Mouse (Mus musculus): ENCODE data around the gene E2f4. TPM values are rescaled to one million over a fixed set of nuclear protein-coding genes. Genes with fewer than 3 reads are reported as not detected.
"Not testable (repeated sequence)": the region's sequence is repeated elsewhere in the genome, so short reads cannot be mapped to it uniquely, and the experiment has no call there.

Gene E2f4
- polyA plus RNA-seq, 1 experiment = 65.6 TPM

- TF ChIP-seq CTCF (IDR thresholded peaks at IDR 0.05; ENCODE audit: extremely low read depth, insufficient read depth, low read length) = 0 out of 2 replicates have a peak, but pooled peaks have one; percentile 3
- not testable (repeated sequence) for H3K27ac ChIP-seq (ENCODE audit: insufficient read depth, low read length); H3K4me1 ChIP-seq (ENCODE audit: control insufficient read depth, insufficient read depth, low read length); H3K4me3 ChIP-seq (ENCODE audit: insufficient read depth, low read length)
These were observed 5.7 kb upstream of the E2f4 start for GRCm38 (mm10) chr8:105291802-105292201.

GRCm38 (mm10) chr8:105292471-105292870 is 5.0 kb upstream of the E2f4 start:
- H3K4me3 ChIP-seq (ENCODE audit: insufficient read depth, low read length) = no peak overlapping the region
- no peak for TF ChIP-seq POLR2A (IDR thresholded peaks at IDR 0.05; ENCODE audit: extremely low read depth, insufficient read depth, low read length)
- TF ChIP-seq CTCF (IDR thresholded peaks at IDR 0.05; ENCODE audit: extremely low read depth, insufficient read depth, low read length) = no peak
- H3K27ac ChIP-seq (ENCODE audit: insufficient read depth, low read length) = no peak overlapping the region
- peaks cover 2% of the 10 kb centered on the region; the same call in 1 of the 2 replicates for H3K4me1 ChIP-seq (ENCODE audit: control insufficient read depth, insufficient read depth, low read length)

DNA sequence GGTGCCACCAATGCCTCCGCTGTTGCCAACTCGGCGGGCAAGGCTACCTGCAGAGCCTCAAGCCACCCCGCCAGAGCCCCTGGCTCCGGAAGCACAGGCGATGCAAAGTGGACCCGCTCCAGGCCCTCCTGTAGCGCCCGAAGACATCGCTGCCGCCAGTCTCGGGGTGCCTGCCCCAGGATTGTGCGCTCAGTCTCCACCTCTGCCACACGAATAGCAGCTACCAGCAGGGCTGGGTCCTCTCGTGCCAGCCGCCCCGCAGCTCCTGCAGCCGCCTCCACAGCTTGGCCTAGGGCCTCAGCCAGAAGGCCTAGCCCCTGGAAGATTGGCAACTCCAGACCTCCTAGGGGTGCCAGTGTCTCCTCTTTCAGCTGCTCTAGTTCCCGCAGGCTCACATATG is 4.1 kb upstream of the E2f4 start:
- no peak for TF ChIP-seq CTCF (IDR thresholded peaks at IDR 0.05; ENCODE audit: extremely low read depth, insufficient read depth, low read length)
- TF ChIP-seq POLR2A (IDR thresholded peaks at IDR 0.05; ENCODE audit: extremely low read depth, insufficient read depth, low read length) = no peak
- H3K4me1 ChIP-seq (ENCODE audit: control insufficient read depth, insufficient read depth, low read length) = no peaks in the 10 kb centered on the region
- H3K27ac ChIP-seq (ENCODE audit: insufficient read depth, low read length) = no peak overlapping the region
- no peak overlapping the region for H3K4me3 ChIP-seq (ENCODE audit: insufficient read depth, low read length)

- Histone ChIP-seq H3K27ac (ENCODE audit: insufficient read depth, low read length) (no peak overlapping the region), H3K4me3 (ENCODE audit: insufficient read depth, low read length) (no peak overlapping the region)
- no peak for TF ChIP-seq POLR2A (IDR thresholded peaks at IDR 0.05; ENCODE audit: extremely low read depth, insufficient read depth, low read length)
- TF ChIP-seq CTCF (IDR thresholded peaks at IDR 0.05; ENCODE audit: extremely low read depth, insufficient read depth, low read length) = no peak
These were observed 2.7 kb upstream of the E2f4 start for GRCm38 (mm10) chr8:105294776-105295175.

DNA sequence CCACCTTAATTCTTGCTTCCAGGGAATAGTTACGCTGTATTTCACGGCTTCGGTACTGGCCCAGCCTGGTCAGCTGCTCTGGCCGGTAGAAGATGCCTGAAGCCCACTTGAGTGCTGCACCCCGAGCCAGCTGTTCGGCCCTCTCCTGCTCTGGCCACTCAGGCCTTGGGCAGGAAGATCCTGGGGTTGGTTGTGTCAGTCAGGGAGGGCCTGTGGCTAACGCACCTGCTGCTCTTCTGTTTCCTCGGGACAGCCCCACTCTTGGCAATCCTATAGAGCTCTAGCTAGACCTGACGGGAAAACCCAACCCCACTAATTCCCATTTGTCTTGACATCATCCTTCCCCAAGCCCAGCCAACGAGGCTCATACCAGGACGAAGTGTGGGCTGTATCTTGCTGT is 2.2 kb upstream of the E2f4 start:
- no peak overlapping the region for H3K4me3 ChIP-seq (ENCODE audit: insufficient read depth, low read length)
- H3K4me1 ChIP-seq (ENCODE audit: control insufficient read depth, insufficient read depth, low read length) = 0 out of 2 replicates have a peak, but pooled peaks cover 2% of the 10 kb centered on the region
- H3K27ac ChIP-seq (ENCODE audit: insufficient read depth, low read length) = no peak overlapping the region
- TF ChIP-seq CTCF (IDR thresholded peaks at IDR 0.05; ENCODE audit: extremely low read depth, insufficient read depth, low read length) = no peak
- TF ChIP-seq POLR2A (IDR thresholded peaks at IDR 0.05; ENCODE audit: extremely low read depth, insufficient read depth, low read length) = no peak

More at GRCm38 (mm10) chr8:105294776-105295175, 2.7 kb upstream of the E2f4 start:
- 0 out of 2 replicates have a peak, but pooled peaks cover 2% of the 10 kb centered on the region for H3K4me1 ChIP-seq (ENCODE audit: control insufficient read depth, insufficient read depth, low read length)

DNA sequence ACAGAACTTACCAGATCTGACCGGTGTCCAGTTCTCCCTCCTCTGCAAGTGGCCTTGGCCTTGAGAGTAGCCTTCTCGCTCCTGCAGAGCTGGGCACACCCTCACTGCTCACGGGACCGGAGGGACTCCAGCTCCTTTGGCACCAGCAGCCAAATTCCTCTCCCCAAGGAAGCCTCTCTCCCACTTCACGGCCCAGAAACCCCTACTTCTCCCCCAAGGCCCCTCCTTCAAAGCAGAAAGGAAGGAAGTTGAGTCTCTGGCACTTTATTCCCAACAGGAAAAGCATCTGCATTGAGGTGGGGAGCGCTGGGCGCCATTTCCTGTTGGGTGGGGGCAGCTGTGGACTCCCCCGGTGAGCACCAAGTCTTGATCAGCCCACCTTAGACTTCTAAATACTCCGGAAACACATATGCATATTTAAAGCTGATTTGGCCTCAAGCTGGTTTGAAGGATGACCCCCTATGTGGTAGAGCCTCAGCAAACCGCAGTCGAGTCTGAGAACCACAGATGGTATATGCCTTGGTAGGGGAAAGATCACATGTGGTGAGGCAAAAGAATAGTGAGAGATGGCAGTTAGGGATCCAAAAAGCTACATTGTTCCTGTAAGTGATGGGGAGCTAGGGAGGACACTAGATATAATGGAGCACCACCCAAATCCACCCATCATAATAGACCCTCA is 1.4 kb upstream of the E2f4 start, which contains the start of gene Exoc3l:
Exoc3l (minus strand) TSS at position 207 of the 679 bp plus-strand sequence.
- TF ChIP-seq POLR2A (IDR thresholded peaks at IDR 0.05; ENCODE audit: extremely low read depth, insufficient read depth, low read length) = no peak
- TF ChIP-seq CTCF (IDR thresholded peaks at IDR 0.05; ENCODE audit: extremely low read depth, insufficient read depth, low read length) = no peak

DNA sequence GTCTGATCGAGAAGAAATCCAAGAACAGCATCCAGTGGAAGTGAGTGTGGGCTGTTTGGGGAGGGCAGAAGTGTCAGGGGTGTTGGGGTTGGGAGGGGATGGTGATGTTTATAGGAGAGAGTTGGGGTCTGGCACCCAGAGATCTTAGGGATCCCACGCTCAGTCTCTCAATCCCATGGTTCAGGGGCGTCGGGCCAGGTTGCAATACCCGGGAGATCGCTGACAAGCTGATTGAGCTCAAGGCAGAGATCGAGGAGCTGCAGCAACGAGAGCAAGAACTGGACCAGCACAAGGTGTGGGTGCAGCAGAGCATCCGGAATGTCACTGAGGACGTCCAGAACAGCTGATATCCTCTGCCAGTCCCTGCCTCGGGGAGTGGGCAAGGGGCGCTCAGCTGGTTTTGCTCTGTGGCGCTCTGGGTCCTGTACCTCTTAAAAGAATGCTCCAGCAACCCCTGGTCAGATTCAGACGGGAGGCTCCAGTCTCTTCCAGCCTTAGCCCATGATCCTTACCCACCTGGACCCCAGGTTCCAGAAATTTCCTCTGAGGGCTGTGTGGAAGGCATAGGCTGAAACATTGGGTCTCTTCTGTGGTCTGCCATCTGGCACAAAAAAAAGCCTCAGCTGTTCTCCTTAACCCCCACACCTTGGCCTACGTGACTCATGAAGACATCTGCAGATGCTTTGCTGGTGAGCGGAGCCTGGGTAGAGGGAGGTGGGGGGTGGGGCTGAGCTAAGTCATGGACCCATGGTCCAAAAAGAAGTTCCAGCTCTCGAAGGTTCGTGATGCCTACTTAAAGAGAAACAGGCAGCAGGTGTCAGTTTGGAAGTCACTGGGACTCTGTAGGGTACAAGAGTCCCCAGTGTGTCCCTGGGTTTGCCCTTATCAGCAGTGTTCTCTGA is 1.1 kb downstream of the E2f4 start:
- Histone ChIP-seq H3K4me3 (ENCODE audit: insufficient read depth, low read length) (peak overlapping the region; percentile 78), H3K27ac (ENCODE audit: insufficient read depth, low read length) (no peak overlapping the region), H3K4me1 (ENCODE audit: control insufficient read depth, insufficient read depth, low read length) (0 out of 2 replicates have a peak, but pooled peaks cover 2% of the 10 kb centered on the region)
- TF ChIP-seq POLR2A (IDR thresholded peaks at IDR 0.05; ENCODE audit: extremely low read depth, insufficient read depth, low read length) (no peak), CTCF (IDR thresholded peaks at IDR 0.05; ENCODE audit: extremely low read depth, insufficient read depth, low read length) (no peak)

More for the DNA sequence above, 1.4 kb upstream of the E2f4 start, which contains the start of gene Exoc3l:
- no peak within 1 kb of the TSS; the same call in 1 of the 2 replicates for H3K4me3 ChIP-seq (ENCODE audit: insufficient read depth, low read length)
- no peak within 1 kb of the TSS for H3K27ac ChIP-seq (ENCODE audit: insufficient read depth, low read length)
- H3K4me1 ChIP-seq (ENCODE audit: control insufficient read depth, insufficient read depth, low read length) = 0 out of 2 replicates have a peak, but pooled peaks cover 2% of the 10 kb centered on the region

GRCm38 (mm10) chr8:105299962-105300361 is 2.5 kb downstream of the E2f4 start:
- no peak overlapping the region for H3K27ac ChIP-seq (ENCODE audit: insufficient read depth, low read length)
- TF ChIP-seq CTCF (IDR thresholded peaks at IDR 0.05; ENCODE audit: extremely low read depth, insufficient read depth, low read length) = no peak
- no peak for TF ChIP-seq POLR2A (IDR thresholded peaks at IDR 0.05; ENCODE audit: extremely low read depth, insufficient read depth, low read length)
- H3K4me3 ChIP-seq (ENCODE audit: insufficient read depth, low read length) = no peak overlapping the region
- H3K4me1 ChIP-seq (ENCODE audit: control insufficient read depth, insufficient read depth, low read length) = 0 out of 2 replicates have a peak, but pooled peaks cover 2% of the 10 kb centered on the region

DNA sequence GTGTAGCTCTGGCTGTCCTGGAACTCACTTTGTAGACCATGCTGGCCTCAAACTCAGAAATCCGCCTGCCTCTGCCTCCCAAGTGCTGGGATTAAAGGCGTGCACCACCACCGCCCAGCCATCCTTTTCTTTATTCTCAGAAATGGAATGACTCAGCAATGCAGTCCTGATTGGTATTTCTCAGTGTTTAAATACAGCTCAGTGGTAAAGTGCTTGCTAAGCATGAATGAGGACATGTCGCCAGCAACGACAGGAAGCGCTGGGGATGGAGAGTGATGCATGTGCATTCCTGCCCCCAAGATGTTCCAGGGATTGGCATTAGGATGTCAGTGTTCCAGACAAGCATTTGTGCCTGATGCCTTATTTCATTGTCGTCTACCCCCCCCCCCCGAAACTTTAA is 5.9 kb downstream of the E2f4 start:
- Histone ChIP-seq H3K4me3 (ENCODE audit: insufficient read depth, low read length) (no peak overlapping the region), H3K27ac (ENCODE audit: insufficient read depth, low read length) (no peak overlapping the region), H3K4me1 (ENCODE audit: control insufficient read depth, insufficient read depth, low read length) (peaks cover 5% of the 10 kb centered on the region; the same call in 1 of the 2 replicates)
- TF ChIP-seq CTCF (IDR thresholded peaks at IDR 0.05; ENCODE audit: extremely low read depth, insufficient read depth, low read length) = no peak
- TF ChIP-seq POLR2A (IDR thresholded peaks at IDR 0.05; ENCODE audit: extremely low read depth, insufficient read depth, low read length) = no peak
